Mouse (Mus musculus): ENCODE measurements around the gene Tgfb3.

DNA sequence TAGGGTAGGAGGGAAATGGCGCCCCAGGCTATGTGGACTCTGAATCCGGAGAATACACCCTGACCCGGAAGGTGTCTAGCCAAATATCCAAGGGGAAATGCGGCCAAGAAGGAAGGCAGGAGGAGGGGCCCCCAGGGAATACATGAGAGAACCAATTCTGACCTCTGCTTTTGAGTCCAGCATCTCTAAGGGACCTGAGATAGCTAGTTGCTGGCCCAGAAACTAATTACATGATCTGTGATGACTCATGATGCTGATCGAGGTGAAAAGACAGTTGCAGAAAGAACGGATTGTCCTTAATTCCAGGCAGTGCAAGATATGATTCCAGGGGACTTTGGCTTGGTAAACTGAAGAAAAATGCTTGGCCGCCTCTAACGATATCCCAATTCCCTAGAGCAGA, 21.9 kb downstream of the Tgfb3 start:
- no peak for TF ChIP-seq CTCF (IDR thresholded peaks at IDR 0.05; ENCODE audit: low read depth)
- TF ChIP-seq EP300 (IDR thresholded peaks at IDR 0.05; ENCODE audit: low read depth) = no peak

Data from heart, postnatal 0 days (tissue).